Mouse (Mus musculus): Measurements from ENCODE around the gene Ifna11. TPM values are rescaled to one million over a fixed set of nuclear protein-coding genes. Genes with fewer than 3 reads are reported as not detected.
"Not testable (repeated sequence)": the region's sequence is repeated elsewhere in the genome, so short reads cannot be mapped to it uniquely, and the experiment has no call there.

The Ifna11 gene
- not detected in 2 replicates for polyA plus RNA-seq (2012; rRNA removed)

DNA sequence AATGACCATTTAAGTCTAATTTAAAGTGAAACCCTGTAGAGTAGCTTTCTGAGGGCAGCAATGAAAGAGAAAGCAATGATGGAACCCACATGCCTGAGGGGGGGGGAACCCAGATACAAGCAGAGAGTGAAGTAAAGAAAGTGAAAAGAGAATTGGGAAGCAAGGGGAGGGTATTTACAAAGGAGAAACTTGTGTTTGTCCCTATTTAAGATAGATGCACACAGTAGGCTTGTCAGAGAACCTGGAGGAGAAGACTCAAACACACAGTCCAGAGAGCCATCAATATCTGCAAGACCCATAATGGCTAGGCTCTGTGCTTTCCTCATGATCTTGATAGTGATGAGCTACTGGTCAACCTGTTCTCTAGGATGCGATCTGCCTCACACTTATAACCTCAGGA is at the start of gene Ifna11:
Gene Ifna11, plus strand, starts transcription at position 301 of the 400 bp plus-strand sequence.
- WGBS, result 76% methylated on average over 1 of the region's 1 CpGs

DNA sequence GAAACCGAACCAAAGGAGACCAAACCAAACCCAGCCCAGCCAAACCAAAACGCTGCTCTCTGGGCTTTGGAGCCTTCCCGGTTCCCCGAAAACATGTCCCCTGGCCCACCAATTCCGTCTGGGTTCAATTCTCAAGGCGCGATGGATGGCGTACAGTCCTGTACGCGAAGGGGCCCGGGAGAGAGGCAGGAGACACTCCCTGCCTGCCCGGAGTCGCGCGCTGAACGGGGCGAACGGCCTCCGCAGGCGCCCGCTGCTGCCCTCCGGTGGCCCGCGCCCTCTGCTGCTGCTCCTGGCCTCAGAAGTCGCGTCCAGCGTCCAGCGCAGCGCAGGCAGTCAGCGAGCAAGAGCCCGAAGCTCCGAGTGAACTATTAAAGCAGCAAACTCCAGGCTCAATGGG is 46.2 kb upstream of the Ifna11 start, which contains the start of gene Gm13290:
Gene Gm13290, plus strand, starts transcription at position 301 of the 400 bp plus-strand sequence.
- H3K27me3 ChIP-seq (replicated peaks; ENCODE audit: control insufficient read depth, insufficient read depth, low read length); H3K4me1 ChIP-seq (ENCODE audit: control insufficient read depth, insufficient read depth, low read length); H3K36me3 ChIP-seq (ENCODE audit: control insufficient read depth, insufficient read depth, low read length); H3K4me3 ChIP-seq (ENCODE audit: insufficient read depth, low read depth, low read length); H3K27ac ChIP-seq (ENCODE audit: insufficient read depth, low read depth, low read length); DNase-seq: not testable (repeated sequence)
- WGBS, result no CpG with 5 or more reads among the region's 32 CpGs

More for the DNA sequence above, at the start of gene Ifna11:
- Histone ChIP-seq H3K4me3 (ENCODE audit: insufficient read depth, low read depth, low read length) (no peak within 1 kb of the TSS), H3K27me3 (replicated peaks; ENCODE audit: control insufficient read depth, insufficient read depth, low read length) (no peaks in the 10 kb centered on the region), H3K27ac (ENCODE audit: insufficient read depth, low read depth, low read length) (no peak within 1 kb of the TSS), H3K4me1 (ENCODE audit: control insufficient read depth, insufficient read depth, low read length) (no peaks in the 10 kb centered on the region), H3K36me3 (ENCODE audit: control insufficient read depth, insufficient read depth, low read length) (no peaks in the 10 kb centered on the region)
- TF ChIP-seq POLR2A (IDR thresholded peaks at IDR 0.05; ENCODE audit: low read depth, low read length) (no peak), CTCF (conservative IDR thresholded peaks at IDR 0.05; ENCODE audit: insufficient read depth, insufficient read length, low read depth, low read length) (no peak)
- DNase-seq, result no peak

DNA sequence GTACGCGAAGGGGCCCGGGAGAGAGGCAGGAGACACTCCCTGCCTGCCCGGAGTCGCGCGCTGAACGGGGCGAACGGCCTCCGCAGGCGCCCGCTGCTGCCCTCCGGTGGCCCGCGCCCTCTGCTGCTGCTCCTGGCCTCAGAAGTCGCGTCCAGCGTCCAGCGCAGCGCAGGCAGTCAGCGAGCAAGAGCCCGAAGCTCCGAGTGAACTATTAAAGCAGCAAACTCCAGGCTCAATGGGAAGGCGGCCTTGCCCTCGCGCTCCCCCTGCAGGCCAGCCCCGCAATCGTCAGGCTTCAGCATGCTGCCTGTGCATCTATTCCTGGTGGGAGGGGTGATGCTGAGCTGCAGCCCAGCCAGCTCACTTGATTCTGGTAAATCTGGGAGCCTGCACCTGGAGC is 43.1 kb upstream of the Ifna11 start, which contains the start of gene Gm13289:
Gene Gm13289, plus strand, starts transcription at position 301 of the 400 bp plus-strand sequence.
- WGBS, result no CpG with 5 or more reads among the region's 29 CpGs
- not testable (repeated sequence) for H3K36me3 ChIP-seq (ENCODE audit: control insufficient read depth, insufficient read depth, low read length); H3K27ac ChIP-seq (ENCODE audit: insufficient read depth, low read depth, low read length); H3K4me3 ChIP-seq (ENCODE audit: insufficient read depth, low read depth, low read length); H3K27me3 ChIP-seq (replicated peaks; ENCODE audit: control insufficient read depth, insufficient read depth, low read length); DNase-seq; H3K4me1 ChIP-seq (ENCODE audit: control insufficient read depth, insufficient read depth, low read length)

DNA sequence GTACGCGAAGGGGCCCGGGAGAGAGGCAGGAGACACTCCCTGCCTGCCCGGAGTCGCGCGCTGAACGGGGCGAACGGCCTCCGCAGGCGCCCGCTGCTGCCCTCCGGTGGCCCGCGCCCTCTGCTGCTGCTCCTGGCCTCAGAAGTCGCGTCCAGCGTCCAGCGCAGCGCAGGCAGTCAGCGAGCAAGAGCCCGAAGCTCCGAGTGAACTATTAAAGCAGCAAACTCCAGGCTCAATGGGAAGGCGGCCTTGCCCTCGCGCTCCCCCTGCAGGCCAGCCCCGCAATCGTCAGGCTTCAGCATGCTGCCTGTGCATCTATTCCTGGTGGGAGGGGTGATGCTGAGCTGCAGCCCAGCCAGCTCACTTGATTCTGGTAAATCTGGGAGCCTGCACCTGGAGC is 40.2 kb upstream of the Ifna11 start, which contains the start of gene Gm13272:
Gene Gm13272, plus strand, starts transcription at position 301 of the 400 bp plus-strand sequence.
- not testable (repeated sequence) for H3K27me3 ChIP-seq (replicated peaks; ENCODE audit: control insufficient read depth, insufficient read depth, low read length); DNase-seq; H3K36me3 ChIP-seq (ENCODE audit: control insufficient read depth, insufficient read depth, low read length); H3K4me3 ChIP-seq (ENCODE audit: insufficient read depth, low read depth, low read length); H3K27ac ChIP-seq (ENCODE audit: insufficient read depth, low read depth, low read length); H3K4me1 ChIP-seq (ENCODE audit: control insufficient read depth, insufficient read depth, low read length)
- WGBS, result no CpG with 5 or more reads among the region's 29 CpGs

DNA sequence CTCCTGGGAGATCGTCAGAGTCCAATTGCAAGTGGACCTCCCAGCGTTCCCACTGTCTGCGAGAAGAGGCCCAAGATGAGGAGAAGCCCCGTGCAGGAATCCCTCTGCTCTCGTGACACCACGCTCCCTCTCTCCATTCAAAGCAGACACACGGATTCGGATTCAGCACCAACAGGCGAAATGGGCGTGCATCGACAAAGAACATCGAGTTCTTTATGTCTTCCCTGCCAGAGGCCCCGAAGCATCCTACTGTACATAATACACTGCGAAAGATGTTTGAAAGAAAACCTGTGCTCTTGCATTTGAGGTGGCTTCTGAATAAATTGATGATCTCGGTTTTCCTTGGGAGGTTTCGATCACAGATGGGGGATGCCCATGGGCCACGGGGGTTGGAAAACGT is 39.4 kb upstream of the Ifna11 start:
- H3K4me3 ChIP-seq (ENCODE audit: insufficient read depth, low read depth, low read length); H3K27ac ChIP-seq (ENCODE audit: insufficient read depth, low read depth, low read length); H3K27me3 ChIP-seq (replicated peaks; ENCODE audit: control insufficient read depth, insufficient read depth, low read length); DNase-seq; H3K36me3 ChIP-seq (ENCODE audit: control insufficient read depth, insufficient read depth, low read length); H3K4me1 ChIP-seq (ENCODE audit: control insufficient read depth, insufficient read depth, low read length): not testable (repeated sequence)
- whole genome bisulfite sequencing, result 50% methylated on average over 17 of the region's 18 CpGs

DNA sequence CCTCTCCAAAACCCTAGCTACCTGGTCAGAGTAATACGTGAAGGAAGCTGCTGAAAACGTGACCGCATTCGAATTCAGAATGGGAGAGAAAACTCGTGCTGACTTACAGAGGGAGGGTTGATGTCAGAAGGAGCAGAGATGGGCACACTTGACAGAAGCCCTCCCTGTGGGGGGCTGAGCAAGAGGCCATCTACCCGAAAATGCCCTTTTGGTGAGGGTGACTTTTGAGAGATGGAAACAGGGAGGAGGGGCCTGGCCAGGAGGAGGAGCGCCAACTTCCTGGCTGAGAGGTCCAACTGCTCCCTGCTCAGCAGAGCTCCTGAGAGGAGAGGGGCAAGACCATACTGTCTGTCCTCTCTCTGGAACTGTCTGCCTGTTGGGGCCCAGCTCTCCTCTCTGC is 37.9 kb upstream of the Ifna11 start, which contains the start of gene Ifnz:
Gene Ifnz, plus strand, starts transcription at position 301 of the 400 bp plus-strand sequence.
- H3K27ac ChIP-seq (ENCODE audit: insufficient read depth, low read depth, low read length), result 0 out of 2 replicates have a peak within 1 kb of the TSS, but pooled peaks have one; percentile 20

DNA sequence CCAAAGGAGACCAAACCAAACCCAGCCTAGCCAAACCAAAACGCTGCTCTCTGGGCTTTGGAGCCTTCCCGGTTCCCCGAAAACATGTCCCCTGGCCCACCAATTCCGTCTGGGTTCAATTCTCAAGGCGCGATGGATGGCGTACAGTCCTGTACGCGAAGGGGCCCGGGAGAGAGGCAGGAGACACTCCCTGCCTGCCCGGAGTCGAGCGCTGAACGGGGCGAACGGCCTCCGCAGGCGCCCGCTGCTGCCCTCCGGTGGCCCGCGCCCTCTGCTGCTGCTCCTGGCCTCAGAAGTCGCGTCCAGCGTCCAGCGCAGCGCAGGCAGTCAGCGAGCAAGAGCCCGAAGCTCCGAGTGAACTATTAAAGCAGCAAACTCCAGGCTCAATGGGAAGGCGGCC is 37.4 kb upstream of the Ifna11 start:
- not testable (repeated sequence) for H3K4me1 ChIP-seq (ENCODE audit: control insufficient read depth, insufficient read depth, low read length); H3K27me3 ChIP-seq (replicated peaks; ENCODE audit: control insufficient read depth, insufficient read depth, low read length); H3K36me3 ChIP-seq (ENCODE audit: control insufficient read depth, insufficient read depth, low read length)
- DNase-seq, result peak; percentile 28
- Histone ChIP-seq H3K27ac (ENCODE audit: insufficient read depth, low read depth, low read length) (0 out of 2 replicates have a peak overlapping the region, but pooled peaks have one; percentile 20), H3K4me3 (ENCODE audit: insufficient read depth, low read depth, low read length) (0 out of 2 replicates have a peak overlapping the region, but pooled peaks have one; percentile 15)
- WGBS, result under 1% methylated on average over 15 of the region's 31 CpGs

More for the DNA sequence above, 37.9 kb upstream of the Ifna11 start, which contains the start of gene Ifnz:
- 16% methylated on average over 5 of the region's 7 CpGs for WGBS
- H3K4me1 ChIP-seq (ENCODE audit: control insufficient read depth, insufficient read depth, low read length); H3K27me3 ChIP-seq (replicated peaks; ENCODE audit: control insufficient read depth, insufficient read depth, low read length); H3K36me3 ChIP-seq (ENCODE audit: control insufficient read depth, insufficient read depth, low read length); DNase-seq: not testable (repeated sequence)
- 0 out of 2 replicates have a peak within 1 kb of the TSS, but pooled peaks have one; percentile 15 for H3K4me3 ChIP-seq (ENCODE audit: insufficient read depth, low read depth, low read length)

DNA sequence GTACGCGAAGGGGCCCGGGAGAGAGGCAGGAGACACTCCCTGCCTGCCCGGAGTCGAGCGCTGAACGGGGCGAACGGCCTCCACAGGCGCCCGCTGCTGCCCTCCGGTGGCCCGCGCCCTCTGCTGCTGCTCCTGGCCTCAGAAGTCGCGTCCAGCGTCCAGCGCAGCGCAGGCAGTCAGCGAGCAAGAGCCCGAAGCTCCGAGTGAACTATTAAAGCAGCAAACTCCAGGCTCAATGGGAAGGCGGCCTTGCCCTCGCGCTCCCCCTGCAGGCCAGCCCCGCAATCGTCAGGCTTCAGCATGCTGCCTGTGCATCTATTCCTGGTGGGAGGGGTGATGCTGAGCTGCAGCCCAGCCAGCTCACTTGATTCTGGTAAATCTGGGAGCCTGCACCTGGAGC is 34.4 kb upstream of the Ifna11 start, which contains the start of gene Gm13276:
Gene Gm13276, plus strand, starts transcription at position 301 of the 400 bp plus-strand sequence.
- not testable (repeated sequence) for H3K4me3 ChIP-seq (ENCODE audit: insufficient read depth, low read depth, low read length); DNase-seq; H3K27ac ChIP-seq (ENCODE audit: insufficient read depth, low read depth, low read length); H3K4me1 ChIP-seq (ENCODE audit: control insufficient read depth, insufficient read depth, low read length); H3K27me3 ChIP-seq (replicated peaks; ENCODE audit: control insufficient read depth, insufficient read depth, low read length); H3K36me3 ChIP-seq (ENCODE audit: control insufficient read depth, insufficient read depth, low read length)
- no CpG with 5 or more reads among the region's 27 CpGs for WGBS

Measured in kidney, adult 2 months (tissue).